Mouse (Mus musculus): ENCODE data around the gene Foxp1. TPM values are rescaled to one million over a fixed set of nuclear protein-coding genes. Genes with fewer than 3 reads are reported as not detected.

Foxp1 gene
- total RNA-seq, 2 experiments from 2014 or later, result 35.8 to 46.8 TPM

DNA sequence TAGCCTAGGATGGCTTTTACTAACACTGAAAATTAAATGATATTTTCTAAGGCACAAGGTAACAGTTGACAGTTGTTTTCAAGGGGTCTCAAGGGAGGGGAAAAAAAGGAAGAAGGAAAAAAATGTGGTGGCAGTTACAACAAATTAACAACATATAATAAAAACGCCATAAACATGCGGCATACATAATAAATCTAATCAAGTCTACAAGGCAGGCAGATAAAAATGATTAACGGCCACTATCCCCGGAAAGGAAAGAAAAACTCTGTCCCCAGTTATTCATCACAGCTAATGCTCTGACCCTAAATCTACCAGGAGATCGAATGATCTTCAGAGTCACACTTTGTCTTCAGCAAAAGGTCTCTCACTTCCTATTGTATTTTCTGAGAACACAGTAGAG lies 186.3 kb downstream of the Foxp1 start:
- DNase-seq (ENCODE audit: low spot score in 2 of 2), result no peak

GRCm38 (mm10) chr6:99335174-99335830 lies 187.2 kb downstream of the Foxp1 start:
- no peak for DNase-seq (ENCODE audit: low spot score in 2 of 2)

- DNase-seq (ENCODE audit: low spot score in 2 of 2), result no peak
Observed at GRCm38 (mm10) chr6:99334255-99334654, 188.3 kb downstream of the Foxp1 start.

GRCm38 (mm10) chr6:99333127-99333526 lies 189.4 kb downstream of the Foxp1 start:
- DNase-seq (ENCODE audit: low spot score in 2 of 2), result no peak

DNA sequence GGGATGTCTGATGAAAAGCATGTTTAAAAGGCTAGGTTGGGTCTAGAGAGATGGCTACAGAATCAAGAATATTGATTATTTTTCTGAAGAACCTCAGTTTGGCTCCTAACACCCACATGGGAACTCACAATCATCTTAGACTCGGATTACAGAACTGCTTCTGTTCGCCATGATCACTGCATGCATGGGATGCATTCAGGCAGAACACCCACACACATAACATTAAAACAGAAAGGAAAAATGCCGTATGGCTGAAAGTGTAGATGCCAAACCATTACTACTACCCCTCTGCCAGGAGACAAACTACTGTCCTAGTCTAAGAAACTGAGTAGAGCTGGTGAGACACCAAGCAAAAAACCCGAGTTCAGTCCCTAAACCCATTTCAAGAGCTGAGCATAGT lies 192.4 kb downstream of the Foxp1 start:
- DNase-seq (ENCODE audit: low spot score in 2 of 2), result no peak

GRCm38 (mm10) chr6:99328634-99329033 lies 193.9 kb downstream of the Foxp1 start:
- no peak for DNase-seq (ENCODE audit: low spot score in 2 of 2)

- DNase-seq (ENCODE audit: low spot score in 2 of 2), result no peak
Observed at GRCm38 (mm10) chr6:99328146-99328545, 194.4 kb downstream of the Foxp1 start.

GRCm38 (mm10) chr6:99327721-99328120 lies 194.8 kb downstream of the Foxp1 start:
- no peak for DNase-seq (ENCODE audit: low spot score in 2 of 2)

- no peak for DNase-seq (ENCODE audit: low spot score in 2 of 2)
Observed at GRCm38 (mm10) chr6:99325881-99326280, 196.6 kb downstream of the Foxp1 start.

GRCm38 (mm10) chr6:99325461-99325860 lies 197.1 kb downstream of the Foxp1 start:
- DNase-seq (ENCODE audit: low spot score in 2 of 2), result no peak

DNA sequence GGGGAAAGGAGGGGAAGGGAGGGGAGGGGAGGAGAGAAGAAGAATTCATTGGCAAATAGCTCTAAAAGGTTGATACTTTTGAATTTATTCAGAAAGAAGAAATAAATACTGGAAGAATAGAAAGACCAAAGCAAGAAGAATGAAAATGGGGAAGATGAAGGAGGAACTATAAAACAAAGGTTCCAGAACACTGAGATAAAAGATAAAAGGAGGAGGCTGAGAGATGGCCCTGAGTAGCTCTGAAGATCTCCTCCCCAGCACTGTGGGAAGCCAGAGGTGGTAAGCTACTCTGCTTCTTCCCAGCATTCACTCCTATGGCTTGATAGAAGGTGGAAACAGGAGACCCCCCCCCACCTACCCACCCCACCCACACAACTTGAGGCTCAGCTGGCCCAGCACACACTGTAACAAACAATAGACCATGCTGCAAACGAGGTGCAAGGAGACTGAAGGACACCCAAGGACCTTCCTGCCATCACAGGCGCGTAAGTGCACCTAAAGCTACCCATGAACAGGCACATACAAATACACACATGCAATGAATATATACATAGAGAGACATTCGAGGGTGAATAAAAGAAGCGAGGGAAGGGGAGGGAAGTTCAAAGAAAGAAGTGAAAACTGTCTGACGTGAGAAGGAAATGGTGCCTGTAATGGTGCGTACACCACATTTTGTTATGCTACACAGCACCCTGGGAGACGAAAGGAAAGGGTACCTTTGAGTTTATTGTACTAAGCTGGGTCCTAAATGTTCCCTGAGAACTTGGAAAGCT lies 200.2 kb downstream of the Foxp1 start:
- no peak for DNase-seq (ENCODE audit: low spot score in 2 of 2)

DNA sequence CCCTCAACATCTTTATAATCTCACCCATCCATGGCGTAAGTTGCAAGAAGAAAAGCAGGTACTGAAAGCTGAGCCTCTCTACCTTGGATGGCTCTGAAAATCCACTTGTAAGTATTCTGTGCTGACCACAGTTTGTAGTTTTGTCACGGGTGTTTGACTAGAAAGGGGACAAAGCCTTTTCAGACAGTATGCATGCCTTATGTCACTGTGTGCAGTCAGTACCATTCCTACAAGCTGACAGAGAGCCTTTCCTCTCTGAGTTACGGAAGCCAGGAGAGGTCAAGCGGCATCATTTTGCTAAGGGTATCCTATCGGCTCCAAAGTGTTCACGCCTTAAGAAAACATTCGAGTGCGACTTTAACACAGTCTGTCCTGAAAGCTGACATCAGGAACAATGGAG lies 202.1 kb downstream of the Foxp1 start:
- no peak for DNase-seq (ENCODE audit: low spot score in 2 of 2)

- DNase-seq (ENCODE audit: low spot score in 2 of 2), result no peak
Observed at GRCm38 (mm10) chr6:99319415-99320405, 202.8 kb downstream of the Foxp1 start.

DNA sequence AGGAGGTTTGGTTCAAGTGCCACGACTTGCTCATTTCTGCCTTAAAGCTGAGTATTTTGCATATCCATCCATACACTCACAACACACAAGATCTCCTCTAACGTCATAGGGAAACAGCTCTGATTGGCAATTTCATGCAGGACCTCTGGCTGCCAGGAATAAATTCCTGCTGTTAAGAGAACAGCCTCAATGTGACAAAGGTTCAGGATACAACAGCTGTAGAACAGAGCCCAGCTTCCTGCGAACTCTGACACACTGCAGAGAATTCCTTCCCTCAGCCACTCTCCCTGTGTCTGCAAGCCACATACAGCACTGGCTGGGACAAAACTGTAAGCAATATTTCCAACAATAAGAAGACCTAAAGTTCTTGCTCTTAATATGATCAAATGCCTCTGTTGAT lies 207.8 kb downstream of the Foxp1 start:
- no peak for DNase-seq (ENCODE audit: low spot score in 2 of 2)

DNA sequence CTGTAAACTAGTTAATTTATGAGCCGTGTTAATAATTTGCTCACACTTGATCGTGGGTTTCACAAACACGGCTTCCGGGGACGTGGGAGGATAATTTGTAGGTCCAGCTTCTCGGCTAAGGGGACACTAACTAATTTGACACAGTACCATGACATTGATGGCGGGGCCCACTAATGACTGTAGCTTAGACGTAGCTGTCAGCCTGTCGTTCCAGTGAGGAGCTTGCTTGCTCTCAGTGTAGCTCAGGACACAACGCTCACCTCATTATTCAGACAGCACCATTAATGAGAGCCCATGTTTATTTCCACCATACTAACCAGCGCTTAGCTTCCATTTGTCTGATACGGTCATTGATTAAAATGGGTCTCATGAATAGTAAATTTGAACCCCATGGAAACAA lies 212.0 kb downstream of the Foxp1 start:
- no peak for DNase-seq (ENCODE audit: low spot score in 2 of 2)

GRCm38 (mm10) chr6:99310171-99310500 lies 212.4 kb downstream of the Foxp1 start:
- no peak for DNase-seq (ENCODE audit: low spot score in 2 of 2)

DNA sequence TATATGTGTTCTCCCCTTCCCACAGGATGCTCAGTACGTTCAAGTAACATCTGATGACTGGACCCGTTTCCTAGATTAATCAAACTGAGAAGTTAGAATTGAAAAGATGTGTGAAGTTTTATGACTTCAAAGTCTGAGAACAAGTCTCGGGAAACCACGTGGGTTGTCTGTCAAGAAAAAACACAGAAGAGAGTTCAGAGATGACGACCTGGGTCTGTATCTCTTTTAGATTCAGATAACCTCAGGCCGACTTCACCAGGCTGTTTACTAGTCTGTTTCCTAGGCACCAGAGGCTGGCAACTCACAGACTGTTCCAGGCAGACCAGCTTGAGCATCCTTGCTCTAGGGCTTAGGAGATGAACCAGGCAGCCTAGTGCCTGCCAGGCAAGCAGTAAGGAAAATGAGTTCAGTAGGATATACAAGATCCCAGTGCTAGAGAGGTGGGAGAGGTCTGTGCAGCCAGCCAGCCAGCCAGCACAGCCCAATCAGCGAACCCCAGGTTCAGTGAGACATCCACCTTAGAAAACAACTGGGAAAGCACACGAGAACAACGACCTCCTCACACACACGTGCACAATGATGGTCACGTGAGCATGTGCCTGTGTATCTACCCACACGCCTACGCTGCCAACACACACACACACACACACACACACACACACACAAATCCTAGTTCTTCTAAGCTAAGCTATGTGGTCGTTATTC lies 212.9 kb downstream of the Foxp1 start:
- DNase-seq (ENCODE audit: low spot score in 2 of 2), result no peak

- no peak for DNase-seq (ENCODE audit: low spot score in 2 of 2)
Observed at GRCm38 (mm10) chr6:99305751-99306150, 216.8 kb downstream of the Foxp1 start.

GRCm38 (mm10) chr6:99305236-99305635 lies 217.3 kb downstream of the Foxp1 start:
- DNase-seq (ENCODE audit: low spot score in 2 of 2), result no peak

GRCm38 (mm10) chr6:99302662-99303435 lies 219.7 kb downstream of the Foxp1 start:
- no peak for DNase-seq (ENCODE audit: low spot score in 2 of 2)
